In the genomic region with DNA sequence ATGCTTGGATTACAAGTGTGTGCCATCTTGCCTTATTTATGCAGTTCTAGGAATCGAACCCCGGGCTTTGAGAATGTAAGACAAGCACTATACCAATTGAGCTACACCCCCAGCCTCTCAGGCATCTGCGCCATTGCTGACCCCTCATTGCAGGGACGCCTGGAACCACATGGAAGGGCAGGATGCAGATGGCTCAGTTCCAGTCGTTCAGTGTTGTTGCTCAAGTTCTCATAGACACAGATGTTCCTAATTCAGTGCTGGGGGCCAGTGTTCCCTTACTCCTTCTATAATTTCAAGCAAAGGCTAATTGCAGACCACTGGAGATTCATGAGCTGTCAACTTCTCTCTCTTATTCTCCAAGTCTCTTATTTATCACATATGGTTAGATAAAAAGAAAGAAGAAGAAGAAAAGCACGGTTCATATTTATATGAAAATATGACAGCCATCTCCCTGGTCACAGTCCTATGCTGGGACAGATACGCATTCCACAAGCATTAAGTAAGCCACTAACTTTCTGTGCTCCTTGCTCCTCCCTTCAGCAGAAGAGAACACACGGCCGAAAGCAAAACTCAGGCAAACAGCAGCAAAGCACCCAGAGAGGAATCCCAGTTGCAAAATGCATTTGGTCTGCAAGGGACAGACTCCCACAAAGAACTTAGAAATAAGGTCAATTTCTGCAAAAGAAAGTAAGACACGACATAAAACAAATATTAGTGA, we compare ENCODE assay signal across 8 mouse cellular contexts. TPM values are rescaled to one million over a fixed set of nuclear protein-coding genes. Genes with fewer than 3 reads are reported as not detected.
DNase-seq lines count a peak whose midpoint lies in the region; ATAC-seq and TF ChIP-seq lines count a peak whose summit lies in the region.

No protein-coding gene starts in this region.

- no peaks in the 10 kb centered on the region for H3K36me3 ChIP-seq in embryonic facial prominence, embryonic 12.5 days
- H3K36me3 ChIP-seq in kidney, embryonic 15.5 days: peaks cover 2% of the 10 kb centered on the region; the same call in 1 of the 2 replicates
- H3K36me3 ChIP-seq in lung, postnatal 0 days (ENCODE audit: insufficient read depth, low read length): 0 out of 2 replicates have a peak, but pooled peaks cover 3% of the 10 kb centered on the region

- H3K4me1 ChIP-seq in embryonic facial prominence, embryonic 12.5 days: peaks cover 25% of the 10 kb centered on the region
- peaks cover 25% of the 10 kb centered on the region for H3K4me1 ChIP-seq in kidney, embryonic 15.5 days
- H3K4me1 ChIP-seq in lung, postnatal 0 days (ENCODE audit: insufficient read depth, low read depth, low read length): peaks cover 14% of the 10 kb centered on the region; the same call in 1 of the 2 replicates

- TF ChIP-seq CTCF in lung, postnatal 0 days (IDR thresholded peaks at IDR 0.05): no peak

- 25% methylated on average over 10 of the region's 10 CpGs for WGBS in embryonic facial prominence, embryonic 12.5 days
- WGBS in kidney, embryonic 15.5 days: 41% methylated on average over 10 of the region's 10 CpGs
- WGBS in lung, postnatal 0 days: 33% methylated on average over 10 of the region's 10 CpGs

- H3K4me3 ChIP-seq in embryonic facial prominence, embryonic 12.5 days: no peak overlapping the region
- H3K4me3 ChIP-seq in kidney, embryonic 15.5 days (replicated peaks): no peak overlapping the region
- no peak overlapping the region for H3K4me3 ChIP-seq in lung, postnatal 0 days (ENCODE audit: low read depth, low read length)

- H3K4me2 ChIP-seq in embryonic facial prominence, embryonic 12.5 days (replicated peaks): no peak overlapping the region; the same call in 1 of the 2 replicates
- H3K4me2 ChIP-seq in kidney, embryonic 15.5 days: no peak overlapping the region
- 0 out of 2 replicates have a peak overlapping the region, but pooled peaks have one; percentile 8 for H3K4me2 ChIP-seq in lung, postnatal 0 days (replicated peaks; ENCODE audit: low read depth, low read length)

- H3K9ac ChIP-seq in embryonic facial prominence, embryonic 12.5 days: no peak overlapping the region
- H3K9ac ChIP-seq in kidney, embryonic 15.5 days: no peak overlapping the region
- H3K9ac ChIP-seq in lung, postnatal 0 days (replicated peaks; ENCODE audit: low read depth): no peak overlapping the region

- H3K27me3 ChIP-seq in embryonic facial prominence, embryonic 12.5 days: no peaks in the 10 kb centered on the region
- H3K27me3 ChIP-seq in kidney, embryonic 15.5 days: no peaks in the 10 kb centered on the region
- no peaks in the 10 kb centered on the region for H3K27me3 ChIP-seq in lung, postnatal 0 days (replicated peaks; ENCODE audit: insufficient read depth, low read length)

- peak; percentile 71; the same call in 1 of the 2 replicates for ATAC-seq in embryonic facial prominence, embryonic 12.5 days (ENCODE audit: insufficient number of reproducible peaks, insufficient read depth, low FRiP score, low TSS enrichment)
- peak; percentile 76 for ATAC-seq in kidney, embryonic 15.5 days (replicated peaks; ENCODE audit: low FRiP score)
- ATAC-seq in lung, postnatal 0 days: peak; percentile 86

- H3K9me3 ChIP-seq in embryonic facial prominence, embryonic 12.5 days: no peaks in the 10 kb centered on the region
- H3K9me3 ChIP-seq in kidney, embryonic 15.5 days (replicated peaks): no peaks in the 10 kb centered on the region
- no peaks in the 10 kb centered on the region for H3K9me3 ChIP-seq in lung, postnatal 0 days (ENCODE audit: low read length)

- peak overlapping the region; percentile 84 for H3K27ac ChIP-seq in embryonic facial prominence, embryonic 12.5 days
- H3K27ac ChIP-seq in kidney, embryonic 15.5 days: peak overlapping the region; percentile 75
- peak overlapping the region; percentile 86 for H3K27ac ChIP-seq in lung, postnatal 0 days (ENCODE audit: low read length)

- no peak for TF ChIP-seq EP300 in lung, postnatal 0 days (IDR thresholded peaks at IDR 0.05)

- peak; percentile 34 to 50 for DNase-seq in adrenal gland, postnatal 36 days
- DNase-seq in adrenal gland, adult 18-20 months (ENCODE audit: low spot score in 2 of 2): no peak
- DNase-seq in lung, postnatal 0 days (ENCODE audit: low spot score): peak; percentile 89
- DNase-seq in c-Kit-positive CD71-positive TER-119-positive erythroid progenitor cells, embryonic 14.5 days (ENCODE audit: low spot score): no peak
- DNase-seq in cerebellum, postnatal 25 days: no peak
- no peak for DNase-seq in layer of hippocampus, adult 18-20 months (ENCODE audit: low spot score in 2 of 2)

RNA-seq across cellular contexts. Expression of a gene that starts 22.3 kb away (rescaled TPM):
- 10 to 100 TPM; 25.0 to 31.2 TPM for total RNA-seq in adrenal gland, postnatal 36 days (2021)
- 10 to 100 TPM; 20.5 to 24.9 TPM for total RNA-seq in adrenal gland, adult 18-20 months (2021)
- polyA plus RNA-seq in embryonic facial prominence, embryonic 12.5 days (2016; fragmentation: Nextera tagmentation; extraction: Ambion mirVana): 25.0 and 29.2 TPM in 2 replicates
- 20.6 and 21.9 TPM in 2 replicates for polyA plus RNA-seq in kidney, embryonic 15.5 days (2015; fragmentation: Nextera tagmentation; extraction: Ambion mirVana)
- 19.7 and 20.1 TPM in 2 replicates for polyA plus RNA-seq in lung, postnatal 0 days (2015; fragmentation: Nextera tagmentation; extraction: Ambion mirVana)
- total RNA-seq in layer of hippocampus, adult 18-20 months (2021): 10 to 100 TPM; 20.2 to 20.8 TPM

Comparison
In these comparisons a context has a peak if more than half of its experiments do, and no peak if none do; other contexts are left out.
1. DNase-seq: peak in adrenal gland, postnatal 36 days (2 of 2) and lung, postnatal 0 days (single experiment); none in adrenal gland, adult 18-20 months (0 of 2), c-Kit-positive CD71-positive TER-119-positive erythroid progenitor cells, embryonic 14.5 days (single experiment), cerebellum, postnatal 25 days (0 of 2) and layer of hippocampus, adult 18-20 months (0 of 2).
2. Peak in every context shown above with its lines, with median percentiles within 50 percentile points of each other: ATAC-seq and H3K27ac ChIP-seq.